Mouse (Mus musculus) heart, postnatal 0 days (tissue): Measurements from ENCODE around the gene Endou.

Experiments
- CTCF ChIP-seq: IDR thresholded peaks from 2 replicates; pipeline ENCODE4 v1.5.1; 2016; ENCODE audit warnings: antibody characterized with exemption, control low read depth, low read depth
- EP300 ChIP-seq: IDR thresholded peaks from 2 replicates; pipeline ENCODE4 v1.6.1; 2016; ENCODE audit warnings: antibody characterized with exemption, low read depth

DNA sequence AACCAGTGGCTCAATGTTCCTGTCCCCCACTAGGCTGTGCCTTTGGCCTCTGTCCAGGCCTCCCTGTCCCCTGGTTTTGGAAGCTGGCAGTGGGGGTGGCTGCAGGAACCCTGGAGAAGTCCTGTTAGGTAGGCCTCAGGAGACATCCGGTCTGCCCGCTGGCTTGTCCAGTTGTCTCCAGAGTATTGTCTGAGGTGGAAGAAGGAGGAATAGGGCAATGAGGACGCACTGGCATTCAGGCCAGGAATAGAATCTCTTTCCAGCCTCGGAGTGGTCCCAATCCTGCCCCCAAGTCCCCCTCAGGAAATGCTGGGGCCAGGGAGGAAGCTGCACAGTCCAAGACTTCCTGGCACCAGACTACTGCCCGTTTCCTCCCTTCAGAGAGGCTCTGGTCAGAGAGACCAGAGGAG is 42.8 kb upstream of the Endou start:
- TF ChIP-seq CTCF: no peak
- TF ChIP-seq EP300: no peak
